Mouse (Mus musculus) monocyte, adult 2 months (primary cell): ENCODE results near the gene Bcl11a.

Source experiments
- DNase-seq, 2 experiments: peaks; one replicate each; pipeline ENCODE4 v3.0.0; 2022; ENCODE audit warnings: low spot score in 2 of 2, low read depth in 1 of 2

Bcl11a gene

GRCm38 (mm10) chr11:24077795-24078705 lies at the start of gene Bcl11a:
TSS of gene Bcl11a (plus strand) at chr11:24078056.
- DNase-seq: peak in 1 of 2 experiments; percentile 45

GRCm38 (mm10) chr11:24044025-24044424 lies 33.8 kb upstream of the Bcl11a start:
- DNase-seq: no peak

- peak; percentile 18 to 63 for DNase-seq
These were observed 28.4 kb upstream of the Bcl11a start for GRCm38 (mm10) chr11:24049226-24050031.

- no peak for DNase-seq
These were observed 27.7 kb upstream of the Bcl11a start for GRCm38 (mm10) chr11:24050032-24050757.

GRCm38 (mm10) chr11:24052882-24053281 lies 25.0 kb upstream of the Bcl11a start:
- no peak for DNase-seq

- DNase-seq: no peak
These were observed 18.7 kb upstream of the Bcl11a start for GRCm38 (mm10) chr11:24059137-24059536.

- no peak for DNase-seq
These were observed 17.4 kb upstream of the Bcl11a start for GRCm38 (mm10) chr11:24060428-24060827.

- no peak for DNase-seq
These were observed 16.0 kb upstream of the Bcl11a start for GRCm38 (mm10) chr11:24061819-24062218.

GRCm38 (mm10) chr11:24062495-24063096 lies 15.3 kb upstream of the Bcl11a start:
- DNase-seq: no peak

- DNase-seq: no peak
These were observed 13.6 kb upstream of the Bcl11a start for GRCm38 (mm10) chr11:24064221-24064620.

- DNase-seq: no peak
These were observed 12.5 kb upstream of the Bcl11a start for GRCm38 (mm10) chr11:24065313-24065712.

GRCm38 (mm10) chr11:24074021-24074591 lies 3.8 kb upstream of the Bcl11a start:
- no peak for DNase-seq

- DNase-seq: no peak
These were observed 3.2 kb upstream of the Bcl11a start, which contains the start of gene A830031A19Rik for GRCm38 (mm10) chr11:24074634-24075104. TSS of gene A830031A19Rik (minus strand) at chr11:24075054.

GRCm38 (mm10) chr11:24075486-24076126 lies 2.2 kb upstream of the Bcl11a start:
- no peak for DNase-seq

GRCm38 (mm10) chr11:24076127-24076650 lies 1.7 kb upstream of the Bcl11a start:
- peak; percentile 37 to 50 for DNase-seq

- peak in 1 of 2 experiments; percentile 29 for DNase-seq
These were observed 780 bp upstream of the Bcl11a start for GRCm38 (mm10) chr11:24076821-24077730.

- DNase-seq: no peak
These were observed 955 bp downstream of the Bcl11a start for GRCm38 (mm10) chr11:24078706-24079316.
